Mouse (Mus musculus) forebrain, embryonic 14.5 days (tissue): ENCODE measurements around the gene Rbm47. TPM values are rescaled to one million over a fixed set of nuclear protein-coding genes. Genes with fewer than 3 reads are reported as not detected.

Source experiments
- ATAC-seq: fragments of 200-750 bp; cut with Nextera tagmentation; 2 replicates; pipeline ENCODE4 v1.8.0; 2017; ENCODE audit warnings: mild to moderate bottlenecking, moderate library complexity
- DNase-seq: peaks from one replicate; pipeline ENCODE4 v3.0.0-alpha.2; 2015; ENCODE audit warnings: low spot score
- H3K27ac ChIP-seq: fragments of 300-500 bp; sonication (generic); 2 replicates; pipeline ENCODE4 v1.5.1; 2014; ENCODE audit warnings: low read depth, mild to moderate bottlenecking, control low read depth, low read length, moderate library complexity
- H3K27me3 ChIP-seq: fragments of 300-500 bp; sonication (generic); replicated peaks from 2 replicates; pipeline ENCODE4 v1.6.1; 2014; ENCODE audit warnings: low read length, control low read depth, mixed read lengths; ENCODE audit not compliant: control insufficient read depth, insufficient read depth
- H3K36me3 ChIP-seq: fragments of 300-500 bp; sonication (generic); 2 replicates; pipeline ENCODE4 v1.6.1; 2014; ENCODE audit warnings: low read length, control low read depth; ENCODE audit not compliant: control insufficient read depth, insufficient read depth
- H3K4me1 ChIP-seq: fragments of 300-500 bp; sonication (generic); 2 replicates; pipeline ENCODE4 v1.6.1; 2014; ENCODE audit warnings: antibody characterized with exemption, low read length, control low read depth; ENCODE audit not compliant: control insufficient read depth, insufficient read depth
- H3K4me2 ChIP-seq: fragments of 300-500 bp; sonication (generic); 2 replicates; pipeline ENCODE4 v1.6.1; 2014; ENCODE audit warnings: mild to moderate bottlenecking, control low read depth, low read length
- H3K4me3 ChIP-seq: fragments of 300-500 bp; sonication (generic); 2 replicates; pipeline ENCODE4 v1.5.1; 2014; ENCODE audit warnings: low read depth, low read length, control low read depth
- H3K9ac ChIP-seq: fragments of 300-500 bp; sonication (generic); 2 replicates; pipeline ENCODE4 v1.6.1; 2014; ENCODE audit warnings: mild to moderate bottlenecking, low read length, control low read depth, moderate library complexity
- H3K9me3 ChIP-seq: fragments of 300-500 bp; sonication (generic); replicated peaks from 2 replicates; pipeline ENCODE4 v1.6.1; 2016; ENCODE audit warnings: low read length, control low read depth, mixed read lengths; ENCODE audit not compliant: control insufficient read depth
- WGBS: fragments of 180-500 bp; shearing (Covaris S2); extraction: QIAGEN DNeasy Blood & Tissue Kit; methylation state at CpG from one replicate; pipeline ENCODE4 v1.1.7; 2014; 5-methylcytosine and 5-hydroxymethylcytosine counted together
- polyA plus RNA-seq: library from polyadenylated mRNA; unstranded; fragments of >200 nt; fragmentation: Nextera tagmentation; extraction: Ambion mirVana; gene quantifications from 2 replicates; pipeline ENCODE4 v1.2.1, GENCODE M21; 2014

Gene Rbm47
- polyA plus RNA-seq, 1 experiment from 2014 or later = 2.2 TPM

DNA sequence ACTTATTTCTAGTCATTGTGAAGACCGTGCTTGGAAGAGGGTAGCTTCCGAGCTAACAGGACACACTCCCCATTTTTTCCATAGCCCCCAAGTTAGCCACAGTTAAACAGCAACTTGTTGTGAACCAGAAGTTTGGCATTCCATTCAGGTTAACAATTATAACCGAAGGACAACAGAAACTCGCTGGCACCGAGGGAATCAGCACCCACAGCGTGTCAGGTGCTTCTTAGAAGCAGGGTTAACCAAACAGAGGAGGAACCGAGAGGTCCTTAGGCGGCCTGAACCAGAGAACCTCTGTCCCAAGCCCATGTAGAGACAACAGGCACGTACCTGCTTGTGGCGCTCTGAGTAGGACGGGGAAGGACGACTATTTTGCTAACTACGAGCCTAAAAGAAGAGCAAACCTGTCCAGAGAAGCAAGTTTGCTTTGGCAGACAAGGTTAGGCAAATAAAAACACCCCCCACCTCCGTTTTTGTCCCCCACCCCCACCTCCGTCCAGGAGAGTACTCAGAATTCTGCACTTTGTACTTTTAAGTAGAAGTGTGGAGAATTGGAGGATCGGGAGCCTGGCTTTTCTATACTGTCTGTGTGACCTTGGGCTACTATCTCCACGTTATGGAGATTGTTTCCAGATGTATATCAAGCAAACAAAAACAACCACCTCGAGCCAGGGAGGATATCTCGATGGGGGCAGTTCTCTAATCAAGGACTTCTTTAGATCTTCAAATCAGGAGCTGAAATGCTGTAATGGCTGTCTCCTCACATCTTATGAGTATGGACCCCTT lies 91.3 kb downstream of the Rbm47 start:
- no peaks in the 10 kb centered on the region for H3K9me3 ChIP-seq
- no peaks in the 10 kb centered on the region for H3K27me3 ChIP-seq
- H3K9ac ChIP-seq = no peak overlapping the region
- no peak overlapping the region for H3K4me3 ChIP-seq
- H3K4me1 ChIP-seq = no peaks in the 10 kb centered on the region
- no peaks in the 10 kb centered on the region for H3K36me3 ChIP-seq
- no peak overlapping the region for H3K27ac ChIP-seq
- no peak for DNase-seq
- ATAC-seq = no peak
- H3K4me2 ChIP-seq = no peak overlapping the region
- 81% methylated on average over 19 of the region's 19 CpGs for WGBS

DNA sequence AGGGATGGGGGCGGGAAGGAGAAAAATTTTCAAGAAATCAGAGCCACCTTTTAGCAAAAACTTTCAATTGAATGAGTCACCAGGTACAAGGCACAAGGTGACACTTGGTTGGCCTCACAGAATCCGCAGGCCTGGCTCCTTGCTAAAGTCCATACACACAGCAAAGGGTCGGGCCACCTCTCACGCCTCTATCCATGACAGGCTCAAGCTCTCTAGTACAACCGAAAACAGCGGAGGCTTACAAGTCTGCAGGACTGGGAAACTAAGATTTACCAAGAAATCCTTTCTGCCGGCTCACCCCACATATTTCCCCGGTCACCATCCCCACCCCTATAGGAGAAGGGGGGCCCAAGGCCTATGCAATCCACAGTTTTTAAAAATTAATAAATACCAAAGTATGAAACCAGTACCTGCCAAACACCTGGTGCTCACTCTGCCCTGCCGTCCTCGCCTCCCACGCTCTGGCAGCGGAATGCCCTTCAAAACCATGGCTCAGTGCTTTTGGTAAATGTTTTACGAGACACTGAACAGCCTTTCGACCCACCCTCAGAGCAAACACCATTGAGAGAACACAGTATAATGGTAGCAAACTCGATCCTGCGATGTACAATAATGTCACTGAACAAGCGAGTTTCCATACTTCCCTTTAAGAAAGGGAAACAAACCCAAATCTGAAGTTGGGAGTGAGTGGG lies 92.2 kb downstream of the Rbm47 start:
- Histone ChIP-seq H3K4me2 (no peak overlapping the region), H3K4me1 (no peaks in the 10 kb centered on the region), H3K4me3 (no peak overlapping the region), H3K27me3 (no peaks in the 10 kb centered on the region), H3K27ac (no peak overlapping the region), H3K9ac (no peak overlapping the region), H3K9me3 (no peaks in the 10 kb centered on the region), H3K36me3 (no peaks in the 10 kb centered on the region)
- WGBS = 86% methylated on average over 17 of the region's 17 CpGs
- no peak for ATAC-seq
- DNase-seq = no peak

DNA sequence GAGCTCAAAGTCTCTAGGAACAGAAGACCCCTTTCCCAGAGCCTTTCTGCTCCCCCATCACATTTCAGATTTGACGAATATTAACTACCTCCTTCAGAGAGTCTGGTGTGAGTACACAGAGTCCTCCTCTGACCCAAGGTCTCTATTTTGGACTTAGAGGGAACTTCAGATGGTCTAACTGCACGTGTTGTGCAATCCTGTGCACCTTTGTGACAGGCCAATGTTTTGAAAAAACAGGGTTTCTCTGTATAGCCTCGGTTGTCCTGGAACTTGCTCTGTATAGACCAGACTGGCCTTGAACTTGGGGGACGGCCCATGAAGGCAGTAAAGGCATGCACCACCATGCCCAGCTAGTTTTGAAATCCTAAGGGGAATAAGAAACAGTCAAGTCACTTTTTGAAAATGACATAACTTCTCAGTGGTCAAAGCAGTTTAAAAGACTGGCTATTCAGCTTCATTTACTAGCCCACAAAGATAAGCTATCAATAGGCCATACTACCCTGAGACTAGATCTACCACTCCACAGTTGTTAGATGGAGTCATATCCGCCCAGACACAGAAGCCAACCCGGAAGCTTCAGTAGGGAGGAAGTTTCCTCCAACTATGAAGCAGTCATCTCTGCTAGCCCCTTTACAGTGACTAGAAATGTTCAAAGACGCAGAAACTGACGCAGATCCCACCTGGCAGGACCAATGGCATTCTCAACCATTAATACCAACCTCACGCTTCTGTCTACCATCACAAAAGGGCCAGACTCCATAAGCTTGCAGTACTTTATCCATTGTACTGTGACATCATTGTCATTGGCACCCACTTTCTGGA lies 93.3 kb downstream of the Rbm47 start:
- DNase-seq = no peak
- ATAC-seq = no peak
- 89% methylated on average over 9 of the region's 9 CpGs for WGBS

DNA sequence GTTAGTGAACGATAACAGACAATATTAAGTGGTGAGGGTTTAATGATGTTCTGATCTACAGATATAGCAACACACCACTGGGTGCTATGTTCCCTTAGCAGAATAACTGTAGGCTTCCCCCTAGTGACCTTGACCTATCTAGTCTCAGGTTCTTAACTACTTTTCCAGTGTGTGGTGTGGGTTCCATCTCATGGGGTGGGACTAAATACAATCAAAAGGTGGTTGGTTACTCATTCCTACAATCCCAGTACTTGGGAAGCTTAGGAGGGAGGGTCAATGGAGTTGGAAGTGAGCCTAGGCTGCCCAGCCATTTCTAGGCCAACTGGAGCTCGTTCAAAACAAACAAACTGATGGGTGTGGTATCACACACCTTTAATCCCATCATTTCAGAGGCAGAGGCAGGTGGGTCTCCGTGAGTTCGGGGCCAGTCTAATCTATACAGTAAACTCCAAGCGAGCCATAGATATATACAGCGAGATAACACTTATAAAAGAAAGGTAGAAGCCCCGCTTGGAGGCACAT lies 94.4 kb downstream of the Rbm47 start:
- 90% methylated on average over 7 of the region's 7 CpGs for WGBS
- Histone ChIP-seq H3K9me3 (no peaks in the 10 kb centered on the region), H3K9ac (no peak overlapping the region), H3K36me3 (no peaks in the 10 kb centered on the region), H3K4me3 (no peak overlapping the region), H3K27me3 (no peaks in the 10 kb centered on the region), H3K4me2 (no peak overlapping the region), H3K27ac (no peak overlapping the region), H3K4me1 (no peaks in the 10 kb centered on the region)
- DNase-seq = no peak
- no peak for ATAC-seq

More for the DNA sequence above, 93.3 kb downstream of the Rbm47 start:
- no peak overlapping the region for H3K9ac ChIP-seq
- no peak overlapping the region for H3K27ac ChIP-seq
- no peaks in the 10 kb centered on the region for H3K27me3 ChIP-seq
- H3K9me3 ChIP-seq = no peaks in the 10 kb centered on the region
- H3K4me3 ChIP-seq = no peak overlapping the region
- H3K4me1 ChIP-seq = no peaks in the 10 kb centered on the region
- H3K36me3 ChIP-seq = no peaks in the 10 kb centered on the region
- no peak overlapping the region for H3K4me2 ChIP-seq

DNA sequence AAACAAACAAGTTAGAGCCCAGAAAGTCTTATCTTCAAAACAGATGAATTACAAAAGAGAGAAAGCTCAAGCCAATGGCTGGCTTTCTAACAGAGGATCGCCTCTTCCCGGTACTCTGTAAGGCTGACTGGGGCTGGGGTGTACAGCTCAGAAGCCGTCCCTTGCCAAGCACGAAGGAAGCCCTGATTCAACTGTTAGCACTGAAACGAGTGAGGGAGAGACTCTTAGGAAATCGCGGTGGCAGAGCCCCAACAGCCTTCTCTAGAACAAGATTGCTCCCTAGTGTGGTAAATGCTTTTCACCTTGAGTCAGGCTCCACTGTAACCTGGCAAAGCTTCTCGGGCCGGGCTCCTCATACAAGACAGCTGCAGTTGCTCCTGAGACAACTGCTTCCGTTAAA lies 95.5 kb downstream of the Rbm47 start:
- Histone ChIP-seq H3K4me2 (no peak overlapping the region), H3K4me1 (no peaks in the 10 kb centered on the region), H3K9me3 (no peaks in the 10 kb centered on the region), H3K9ac (no peak overlapping the region), H3K4me3 (no peak overlapping the region), H3K36me3 (no peaks in the 10 kb centered on the region), H3K27me3 (no peaks in the 10 kb centered on the region), H3K27ac (no peak overlapping the region)
- DNase-seq (no peak), ATAC-seq (no peak)
- 44% methylated on average over 10 of the region's 10 CpGs for WGBS

DNA sequence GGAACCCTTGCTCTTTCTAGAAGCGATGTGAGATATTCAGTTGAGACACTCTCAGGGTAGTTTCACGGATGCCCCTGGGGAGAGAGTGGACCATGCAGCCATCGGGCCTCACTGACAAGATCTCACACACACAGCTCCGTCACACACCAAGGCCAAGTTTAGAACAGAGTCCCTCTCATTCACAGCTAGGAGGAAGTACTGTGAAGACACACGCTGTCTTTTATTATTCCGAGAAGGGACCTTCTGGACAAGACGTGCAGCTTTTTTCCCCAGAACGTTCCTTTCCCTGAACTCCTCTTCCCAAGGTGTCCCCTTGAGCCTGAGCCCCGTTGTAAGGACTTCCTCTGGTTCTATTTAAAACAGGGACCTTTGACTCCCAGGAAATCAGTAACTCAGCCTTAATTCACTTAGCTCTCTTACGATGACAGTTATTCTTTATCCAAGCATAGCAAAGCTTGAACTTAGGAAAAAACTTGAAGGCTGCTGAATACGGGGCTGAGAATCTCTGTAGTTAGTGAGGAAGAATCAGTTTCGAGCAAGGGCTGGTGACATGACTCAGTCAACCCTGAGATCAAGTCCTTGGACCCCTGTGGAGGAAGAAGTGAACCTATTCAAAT lies 96.1 kb downstream of the Rbm47 start:
- H3K27ac ChIP-seq = no peak overlapping the region
- no peak overlapping the region for H3K4me3 ChIP-seq
- H3K9ac ChIP-seq = no peak overlapping the region
- H3K9me3 ChIP-seq = no peaks in the 10 kb centered on the region
- 85% methylated on average over 12 of the region's 12 CpGs for WGBS
- no peaks in the 10 kb centered on the region for H3K4me1 ChIP-seq
- ATAC-seq (no peak), DNase-seq (no peak)
- H3K4me2 ChIP-seq = no peak overlapping the region
- H3K36me3 ChIP-seq = no peaks in the 10 kb centered on the region
- no peaks in the 10 kb centered on the region for H3K27me3 ChIP-seq

DNA sequence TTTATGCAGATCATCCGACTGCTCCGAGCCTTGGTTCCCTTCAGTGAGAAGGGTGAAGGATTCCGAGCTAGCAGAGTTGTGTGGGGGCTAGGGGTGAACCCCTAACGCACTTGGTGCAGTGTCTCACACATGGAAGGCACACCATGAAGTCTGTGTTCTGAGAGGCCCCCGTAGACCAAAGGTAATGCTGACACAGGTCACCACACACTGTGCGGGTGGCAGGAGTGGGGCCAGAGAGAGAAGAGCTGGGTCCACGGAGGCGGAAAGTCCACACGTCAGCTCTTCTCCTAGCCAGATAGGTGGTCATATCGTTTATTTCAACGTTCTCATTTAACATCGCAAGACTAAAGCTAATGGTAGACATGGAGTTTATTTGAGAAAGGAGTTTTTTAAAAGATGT lies 97.0 kb downstream of the Rbm47 start:
- H3K36me3 ChIP-seq = no peaks in the 10 kb centered on the region
- no peaks in the 10 kb centered on the region for H3K9me3 ChIP-seq
- WGBS = 97% methylated on average over 12 of the region's 12 CpGs
- H3K4me3 ChIP-seq = no peak overlapping the region
- H3K4me1 ChIP-seq = no peaks in the 10 kb centered on the region
- no peaks in the 10 kb centered on the region for H3K27me3 ChIP-seq
- H3K4me2 ChIP-seq = no peak overlapping the region
- no peak overlapping the region for H3K27ac ChIP-seq
- ATAC-seq = no peak
- DNase-seq = no peak
- no peak overlapping the region for H3K9ac ChIP-seq

DNA sequence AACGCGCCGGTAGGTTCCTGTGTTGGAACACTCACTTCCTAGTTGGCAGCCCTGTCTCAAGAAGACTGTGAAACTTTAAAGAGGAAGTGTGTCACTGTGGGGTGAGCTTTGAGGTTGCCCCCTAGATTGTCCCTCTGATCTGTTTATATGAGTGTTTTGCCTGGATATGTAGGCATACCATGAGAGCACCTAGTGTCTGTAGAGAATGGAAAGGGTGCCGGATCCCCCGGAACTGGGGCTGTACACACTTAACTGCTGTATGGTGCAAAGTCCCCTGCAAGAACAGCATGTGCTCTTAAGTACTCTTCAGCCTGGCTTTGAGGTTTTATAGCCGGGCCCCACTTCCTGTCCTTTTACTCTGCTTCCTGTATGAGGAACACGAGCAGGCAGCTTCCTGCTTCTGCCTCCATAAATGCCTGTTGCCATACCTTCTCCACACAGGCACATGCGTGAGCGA lies 97.9 kb downstream of the Rbm47 start:
- Histone ChIP-seq H3K4me2 (no peak overlapping the region), H3K4me3 (no peak overlapping the region), H3K9me3 (no peaks in the 10 kb centered on the region), H3K27ac (no peak overlapping the region), H3K36me3 (no peaks in the 10 kb centered on the region), H3K4me1 (no peaks in the 10 kb centered on the region), H3K9ac (no peak overlapping the region), H3K27me3 (no peaks in the 10 kb centered on the region)
- whole genome bisulfite sequencing = 92% methylated on average over 9 of the region's 9 CpGs
- no peak for ATAC-seq
- no peak for DNase-seq
